In genomic region chr14:15099909-15100308, GRCm38 (mm10) we compare ENCODE assay signal across 28 mouse cellular contexts.
A peak's percentile ranks its signal among the peaks of the same experiment; 100 is the strongest.
DNase-seq lines count a peak whose midpoint lies in the region; ATAC-seq and TF ChIP-seq lines count a peak whose summit lies in the region.
"Had no signal": no experiment of that assay in that cellular context is flagged by ENCODE, and none has a peak within 500 bp of the region (broad histone marks: within the 10 kb centered on the region; RNA-seq: fewer than 3 reads in every experiment).

No protein-coding gene starts in this region.

- DNase-seq in lung, embryonic 14.5 days, result peak; percentile 11
- no peak for DNase-seq in lung, postnatal 0 days (ENCODE audit: low spot score)
- DNase-seq in CD4-positive, CD25-positive, alpha-beta regulatory T cell, adult 2 months (ENCODE audit: low read depth, low spot score), result peak; percentile 66
- DNase-seq in induced T-regulatory cell, adult 2 months (ENCODE audit: low read depth), result peak; percentile 20
- peak; percentile 17 for DNase-seq in thymus, postnatal 25 days
- no peak for DNase-seq in urinary bladder, adult 2 months (ENCODE audit: low spot score)
- no peak for DNase-seq in cerebellum, postnatal 36 days
- DNase-seq: adrenal gland, postnatal 10 days; cerebellum, adult 11-12 months; cerebellum, adult 9-11 months; gastrocnemius, postnatal 14 days; heart, postnatal 36 days; kidney, adult 11 months; kidney, postnatal 25 days; liver; lung, postnatal 36 days had no signal

- no peaks in the 10 kb centered on the region for H3K4me1 ChIP-seq in lung, embryonic 14.5 days (ENCODE audit: insufficient read depth)
- no peaks in the 10 kb centered on the region for H3K4me1 ChIP-seq in lung, postnatal 0 days (ENCODE audit: insufficient read depth, low read depth, low read length)
- H3K4me1 ChIP-seq: embryonic facial prominence, embryonic 10.5 days; embryonic facial prominence, embryonic 15.5 days; forebrain, embryonic 13.5 days; hindbrain, embryonic 12.5 days; liver, embryonic 15.5 days; lung, embryonic 15.5 days; midbrain, embryonic 12.5 days; neural tube, embryonic 13.5 days had no signal

- H3K4me3 ChIP-seq in lung, embryonic 14.5 days (ENCODE audit: low read depth, low read length), result no peak overlapping the region
- no peak overlapping the region for H3K4me3 ChIP-seq in lung, postnatal 0 days (ENCODE audit: low read depth, low read length)
- H3K4me3 ChIP-seq: embryonic facial prominence, embryonic 10.5 days; embryonic facial prominence, embryonic 15.5 days; forebrain, embryonic 13.5 days; hindbrain, embryonic 12.5 days; liver, embryonic 15.5 days; lung, embryonic 15.5 days; megakaryocyte, embryonic 14.5 days; midbrain, embryonic 12.5 days; myocyte; neural tube, embryonic 13.5 days had no signal

- no peaks in the 10 kb centered on the region for H3K9me3 ChIP-seq in lung, embryonic 14.5 days (ENCODE audit: low read depth, low read length)
- H3K9me3 ChIP-seq in lung, postnatal 0 days (ENCODE audit: low read length), result no peaks in the 10 kb centered on the region
- H3K9me3 ChIP-seq: embryonic facial prominence, embryonic 10.5 days; embryonic facial prominence, embryonic 15.5 days; forebrain, embryonic 13.5 days; liver, embryonic 15.5 days; lung, embryonic 15.5 days; midbrain, embryonic 12.5 days; neural tube, embryonic 13.5 days had no signal

- H3K36me3 ChIP-seq in lung, embryonic 14.5 days (ENCODE audit: insufficient read depth), result no peaks in the 10 kb centered on the region
- H3K36me3 ChIP-seq in lung, postnatal 0 days (ENCODE audit: insufficient read depth, low read length), result no peaks in the 10 kb centered on the region
- H3K36me3 ChIP-seq: embryonic facial prominence, embryonic 10.5 days; embryonic facial prominence, embryonic 15.5 days; hindbrain, embryonic 12.5 days; liver, embryonic 15.5 days; lung, embryonic 15.5 days; midbrain, embryonic 12.5 days; neural tube, embryonic 13.5 days had no signal

- ATAC-seq in lung, embryonic 14.5 days (ENCODE audit: insufficient read depth), result no peak
- no peak for ATAC-seq in lung, postnatal 0 days
- ATAC-seq: forebrain, embryonic 13.5 days; hindbrain, postnatal 0 days had no signal

- TF ChIP-seq CTCF in lung, embryonic 14.5 days (IDR thresholded peaks at IDR 0.05; ENCODE audit: low read depth), result no peak
- no peak for TF ChIP-seq CTCF in lung, postnatal 0 days (IDR thresholded peaks at IDR 0.05)

- H3K9ac ChIP-seq in lung, embryonic 14.5 days, result no peak overlapping the region
- H3K9ac ChIP-seq in lung, postnatal 0 days (replicated peaks; ENCODE audit: low read depth), result no peak overlapping the region
- H3K9ac ChIP-seq: embryonic facial prominence, embryonic 15.5 days; forebrain, embryonic 13.5 days; hindbrain, embryonic 12.5 days; liver, embryonic 15.5 days; lung, embryonic 15.5 days; midbrain, embryonic 12.5 days; neural tube, embryonic 13.5 days had no signal

- no peak overlapping the region for H3K27ac ChIP-seq in lung, embryonic 14.5 days (ENCODE audit: low read depth)
- H3K27ac ChIP-seq in lung, postnatal 0 days (ENCODE audit: low read length), result no peak overlapping the region
- H3K27ac ChIP-seq: embryonic facial prominence, embryonic 10.5 days; embryonic facial prominence, embryonic 15.5 days; forebrain, embryonic 13.5 days; hindbrain, embryonic 12.5 days; hindbrain, postnatal 0 days; liver, embryonic 15.5 days; lung, embryonic 15.5 days; midbrain, embryonic 12.5 days; neural tube, embryonic 13.5 days had no signal

- no peaks in the 10 kb centered on the region for H3K27me3 ChIP-seq in lung, embryonic 14.5 days (ENCODE audit: insufficient read depth, low read length)
- no peaks in the 10 kb centered on the region for H3K27me3 ChIP-seq in lung, postnatal 0 days (replicated peaks; ENCODE audit: insufficient read depth, low read length)
- H3K27me3 ChIP-seq: CH12.LX; embryonic facial prominence, embryonic 15.5 days; forebrain, embryonic 13.5 days; hindbrain, embryonic 12.5 days; liver, embryonic 15.5 days; lung, embryonic 15.5 days; megakaryocyte, embryonic 14.5 days; midbrain, embryonic 12.5 days; neural tube, embryonic 13.5 days had no signal

- H3K4me2 ChIP-seq in lung, embryonic 14.5 days, result no peak overlapping the region
- H3K4me2 ChIP-seq in lung, postnatal 0 days (replicated peaks; ENCODE audit: low read depth, low read length), result no peak overlapping the region
- H3K4me2 ChIP-seq: embryonic facial prominence, embryonic 15.5 days; forebrain, embryonic 13.5 days; hindbrain, embryonic 12.5 days; liver, embryonic 15.5 days; lung, embryonic 15.5 days; midbrain, embryonic 12.5 days; neural tube, embryonic 13.5 days had no signal

- no peak for TF ChIP-seq EP300 in lung, postnatal 0 days (IDR thresholded peaks at IDR 0.05)

Comparison
In these comparisons a context has a peak if more than half of its experiments do, and no peak if none do; other contexts are left out.
1. DNase-seq: peak in lung, embryonic 14.5 days (single experiment), CD4-positive, CD25-positive, alpha-beta regulatory T cell, adult 2 months (single experiment), induced T-regulatory cell, adult 2 months (single experiment) and thymus, postnatal 25 days (single experiment); none in lung, postnatal 0 days (single experiment), urinary bladder, adult 2 months (single experiment) and cerebellum, postnatal 36 days (0 of 2).